Mouse (Mus musculus) adrenal gland, postnatal 36 days (tissue): ENCODE data around the gene Btbd35f11. TPM values are rescaled to one million over a fixed set of nuclear protein-coding genes. Genes with fewer than 3 reads are reported as not detected.
A peak's percentile ranks its signal among the peaks of the same experiment; 100 is the strongest.
"Not testable (repeated sequence)": the region's sequence is repeated elsewhere in the genome, so short reads cannot be mapped to it uniquely, and the experiment has no call there.

Source experiments
- DNase-seq, 2 experiments: peaks; one replicate each; pipeline ENCODE4 v3.0.0; 2021; ENCODE audit warnings: mixed read lengths in 1 of 2
- long read RNA-seq, 2 experiments: library from polyadenylated mRNA; stranded (forward); transcript quantifications; one replicate each; pipeline ENCODE4 v2.0.0; 2021; ENCODE audit warnings: borderline sequencing depth in 2 of 2
- total RNA-seq, 2 experiments: library from RNA; stranded (reverse); gene quantifications; 2 replicates each; pipeline ENCODE4 v1.2.3; 2021

Gene Btbd35f11
- total RNA-seq, result not detected
- long read RNA-seq, experiment 1, result 0 reads
- long read RNA-seq, experiment 2, result 0 reads

DNA sequence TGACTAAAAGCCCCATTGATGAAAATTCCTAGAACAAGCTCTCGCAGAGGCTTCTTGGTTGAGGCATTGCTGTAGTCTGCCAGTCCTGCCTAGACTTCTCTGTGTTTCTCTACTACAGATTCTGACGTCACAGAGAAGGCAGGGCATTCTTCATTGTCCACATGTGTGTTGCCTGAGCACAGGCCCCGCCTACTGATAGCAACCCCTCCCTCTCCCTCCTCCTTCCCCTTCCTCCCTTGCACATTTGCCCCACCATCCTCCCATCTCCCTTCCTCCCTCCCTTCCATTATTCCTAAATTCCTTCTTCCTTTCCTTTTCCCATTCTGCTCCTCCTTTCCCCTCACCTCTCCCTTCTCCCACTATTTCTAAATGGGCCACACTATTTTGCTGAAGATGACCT is at the start of gene Btbd35f11:
Btbd35f11 (minus strand) TSS at position 101 of the 400 bp plus-strand sequence.
- DNase-seq, result not testable (repeated sequence)

DNA sequence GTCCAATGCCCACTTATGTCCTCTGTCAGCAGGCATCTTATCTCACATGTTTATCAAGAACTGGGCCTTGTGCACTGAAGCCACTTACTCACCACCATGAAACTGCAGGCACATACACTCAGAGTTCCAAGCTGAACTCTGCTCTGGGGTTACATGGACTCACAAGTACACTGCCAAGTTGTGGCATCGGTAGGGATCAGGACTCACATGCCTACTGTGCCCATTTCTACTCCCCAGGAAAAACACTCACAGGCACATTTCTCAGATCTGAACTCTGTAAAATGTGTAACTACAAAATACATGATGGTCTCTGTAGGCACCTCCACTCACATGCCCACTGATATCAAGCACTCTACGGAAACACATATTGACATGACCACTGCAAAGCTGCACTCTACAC is 33.5 kb downstream of the Btbd35f11 start:
- peak in 1 of 2 experiments; percentile 0 for DNase-seq

Other genes with a start within 250 kb of the Btbd35f11 start
- not detected for gene Btbd35f24, start 247.9 kb downstream of the Btbd35f11 start, total RNA-seq